Mouse (Mus musculus) macrophage (primary cell): ENCODE measurements around the gene Bcl9l. TPM values are rescaled to one million over a fixed set of nuclear protein-coding genes. Genes with fewer than 3 reads are reported as not detected.
A peak's percentile ranks its signal among the peaks of the same experiment; 100 is the strongest.

ENCODE experiments used
- H3K27ac ChIP-seq: fragments of 350-480 bp; formaldehyde crosslinking; 2 replicates; pipeline ENCODE4 v1.9.0; 2021
- H3K36me3 ChIP-seq: fragments of 350-480 bp; formaldehyde crosslinking; 2 replicates; pipeline ENCODE4 v1.9.0; 2021; ENCODE audit errors: inconsistent target
- H3K4me3 ChIP-seq: fragments of 350-480 bp; formaldehyde crosslinking; 2 replicates; pipeline ENCODE4 v1.9.0; 2021; ENCODE audit errors: inconsistent target
- H3K79me2 ChIP-seq: fragments of 350-480 bp; formaldehyde crosslinking; 2 replicates; pipeline ENCODE4 v1.9.0; 2021; ENCODE audit errors: inconsistent target
- WGBS: methylation state at CpG from one replicate; pipeline ENCODE4 v1.1.7; 2026; ENCODE audit warnings: inconsistent platforms; ENCODE audit not compliant: missing documents; 5-methylcytosine and 5-hydroxymethylcytosine counted together
- polyA plus RNA-seq: library from polyadenylated mRNA; stranded (reverse); fragments of 250-400 nt; gene quantifications from 3 replicates; pipeline ENCODE4 v1.2.4, GENCODE M21; 2018; ENCODE audit warnings: inconsistent platforms

The Bcl9l gene
- polyA plus RNA-seq, 1 experiment from 2014 or later, result 5.3 TPM

DNA sequence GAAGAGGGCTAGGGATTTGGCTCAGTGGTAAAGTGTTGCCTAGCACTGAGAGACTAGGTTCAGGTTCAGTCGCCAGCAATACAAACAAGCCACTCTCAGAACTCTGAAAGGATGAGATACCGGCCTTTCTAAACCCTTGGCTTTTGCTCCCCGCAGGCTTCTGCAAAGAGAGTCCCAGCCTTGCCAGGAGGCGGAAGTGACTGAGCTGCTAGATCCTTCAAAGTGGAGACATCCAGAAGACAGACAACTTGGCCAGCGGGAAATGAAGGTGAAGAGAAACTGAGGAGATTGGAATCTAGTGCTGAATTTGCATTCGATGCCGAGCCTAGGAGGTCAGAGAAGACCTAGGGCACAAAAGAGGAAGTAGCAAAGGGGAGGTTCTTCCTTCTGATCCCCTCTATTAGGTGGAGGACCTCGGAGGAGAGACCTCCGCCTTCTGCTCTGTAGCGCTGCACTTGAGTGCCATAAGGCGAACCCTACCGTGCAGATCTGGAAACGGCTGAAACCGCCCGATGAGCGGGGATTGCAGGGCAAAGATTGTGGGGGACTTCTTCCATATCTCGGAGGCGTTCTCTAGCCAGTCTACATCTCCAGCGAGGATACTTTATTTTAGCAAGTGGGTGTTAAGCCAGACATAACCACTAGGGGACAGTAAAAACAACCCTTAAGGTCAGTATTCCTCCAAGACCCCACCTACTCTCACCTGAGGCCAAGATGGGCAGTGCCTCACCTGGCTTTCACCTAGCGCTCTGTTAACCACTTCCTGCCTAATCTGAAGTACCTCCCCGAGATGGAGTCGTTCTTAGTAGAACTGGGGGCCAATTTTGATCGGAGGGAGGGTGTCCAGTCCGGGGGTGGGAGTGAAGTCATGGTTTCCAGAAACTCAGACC lies 5.0 kb upstream of the Bcl9l start:
- no peaks in the 10 kb centered on the region for H3K79me2 ChIP-seq
- no peaks in the 10 kb centered on the region for H3K36me3 ChIP-seq
- 8% methylated on average over 24 of the region's 24 CpGs for WGBS
- 0 out of 2 replicates have a peak overlapping the region, but pooled peaks have one; percentile 10 for H3K27ac ChIP-seq
- peak overlapping the region; percentile 45 for H3K4me3 ChIP-seq

GRCm38 (mm10) chr9:44478229-44478921 lies 4.2 kb upstream of the Bcl9l start:
- WGBS, result 2% methylated on average over 22 of the region's 27 CpGs
- H3K27ac ChIP-seq, result 0 out of 2 replicates have a peak overlapping the region, but pooled peaks have one; percentile 10
- no peaks in the 10 kb centered on the region for H3K79me2 ChIP-seq
- peak overlapping the region; percentile 45 for H3K4me3 ChIP-seq
- no peaks in the 10 kb centered on the region for H3K36me3 ChIP-seq

DNA sequence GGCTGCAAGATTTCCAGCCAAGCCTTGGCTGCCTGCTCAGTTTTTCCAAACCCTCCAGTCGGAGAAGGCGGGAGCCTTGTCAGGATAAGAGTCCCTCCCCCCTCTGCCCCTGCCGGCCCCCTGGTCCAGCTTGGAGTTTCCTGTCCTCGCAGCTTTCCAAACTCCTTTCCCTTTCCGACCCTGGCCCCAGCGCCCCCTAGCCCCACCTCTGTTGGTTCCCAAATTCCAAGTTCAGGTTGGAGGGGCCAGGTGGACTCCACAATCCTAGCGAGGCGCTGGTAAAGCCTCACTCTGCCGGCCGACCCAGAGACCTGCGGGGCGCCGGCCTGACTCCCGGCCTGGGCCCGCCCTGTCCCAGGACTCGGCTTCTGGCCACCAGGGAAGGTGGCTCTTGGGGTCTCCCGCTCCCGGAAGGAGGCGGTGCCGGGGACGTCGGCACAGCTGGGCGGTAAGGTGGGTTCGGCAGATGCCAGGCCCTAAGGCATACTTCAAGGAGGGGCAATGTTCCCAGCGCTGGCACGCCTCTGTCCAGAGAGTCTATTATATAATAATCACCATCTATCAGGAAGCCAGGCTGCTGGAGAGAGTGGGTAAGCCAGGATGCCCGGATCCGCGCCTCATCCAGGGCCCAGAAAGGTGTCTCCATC lies 3.5 kb upstream of the Bcl9l start:
- 3% methylated on average over 29 of the region's 29 CpGs for WGBS

GRCm38 (mm10) chr9:44479628-44480428 lies 2.8 kb upstream of the Bcl9l start:
- Histone ChIP-seq H3K4me3 (peak overlapping the region; percentile 45), H3K36me3 (no peaks in the 10 kb centered on the region), H3K27ac (no peak overlapping the region), H3K79me2 (no peaks in the 10 kb centered on the region; the same call in 1 of the 2 replicates)
- 2% methylated on average over 25 of the region's 26 CpGs for WGBS

More for the DNA sequence above, 3.5 kb upstream of the Bcl9l start:
- Histone ChIP-seq H3K4me3 (peak overlapping the region; percentile 45), H3K36me3 (no peaks in the 10 kb centered on the region), H3K27ac (no peak overlapping the region), H3K79me2 (no peaks in the 10 kb centered on the region)

- 17% methylated on average over 3 of the region's 3 CpGs for WGBS
- Histone ChIP-seq H3K36me3 (no peaks in the 10 kb centered on the region), H3K27ac (no peak overlapping the region), H3K79me2 (peaks cover 6% of the 10 kb centered on the region; the same call in 1 of the 2 replicates), H3K4me3 (peak overlapping the region; percentile 60; the same call in 1 of the 2 replicates)
These were observed 513 bp upstream of the Bcl9l start for GRCm38 (mm10) chr9:44482112-44482511.

DNA sequence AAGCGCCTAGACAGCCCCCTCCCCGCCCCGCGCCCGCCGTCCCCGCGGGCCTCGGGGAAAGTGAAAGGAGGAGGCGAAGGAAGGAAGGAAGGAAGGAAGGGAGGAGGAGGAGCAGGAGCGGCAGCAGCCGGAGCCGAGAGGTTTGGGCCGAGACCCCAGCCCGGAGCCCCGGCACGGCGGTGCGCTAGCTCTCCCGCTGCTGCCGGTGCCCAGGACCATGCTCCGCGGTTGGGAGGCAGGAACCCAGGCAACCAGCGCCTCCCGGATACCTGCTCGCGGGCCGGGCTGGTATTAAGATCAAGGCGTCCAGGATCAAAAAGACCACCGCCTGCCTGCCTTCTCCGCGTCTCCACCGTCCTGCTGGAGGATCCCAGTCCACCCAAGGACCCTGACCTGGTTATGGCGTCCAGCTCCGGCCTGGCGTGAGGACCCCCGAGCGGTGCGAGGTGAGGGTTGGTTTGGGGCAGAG lies 450 bp downstream of the Bcl9l start:
- H3K79me2 ChIP-seq, result peaks cover 6% of the 10 kb centered on the region; the same call in 1 of the 2 replicates
- under 1% methylated on average over 36 of the region's 39 CpGs for WGBS
- no peaks in the 10 kb centered on the region for H3K36me3 ChIP-seq
- peak overlapping the region; percentile 17; the same call in 1 of the 2 replicates for H3K27ac ChIP-seq
- H3K4me3 ChIP-seq, result peak overlapping the region; percentile 60

DNA sequence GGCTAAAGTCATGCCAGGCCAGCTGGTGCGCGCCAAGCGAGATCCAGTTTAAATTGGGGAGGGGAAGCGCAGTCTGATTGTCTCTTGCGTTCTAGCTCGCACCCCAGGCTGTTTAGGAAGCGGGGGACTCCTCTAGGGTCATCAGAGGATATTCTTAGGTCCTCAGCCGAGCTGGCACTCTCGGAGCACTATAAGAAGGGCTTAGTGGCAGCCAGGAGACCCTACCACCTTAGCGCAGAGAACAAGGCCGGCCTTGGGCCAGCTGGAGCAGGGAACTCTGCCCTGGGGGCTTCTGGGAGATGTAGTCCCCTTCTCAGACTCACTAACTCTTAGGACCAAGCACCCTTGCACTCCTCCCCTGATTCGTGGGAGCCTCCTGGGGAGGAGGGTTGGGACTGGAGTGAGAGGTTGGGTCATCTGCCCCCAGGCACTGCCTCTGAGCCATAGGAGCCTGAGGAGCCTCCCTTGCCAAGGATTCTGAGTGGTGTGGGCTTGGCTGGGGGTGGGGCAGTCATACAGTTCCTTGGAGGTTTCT lies 952 bp downstream of the Bcl9l start:
- H3K27ac ChIP-seq, result peak overlapping the region; percentile 17; the same call in 1 of the 2 replicates
- under 1% methylated on average over 12 of the region's 12 CpGs for WGBS

DNA sequence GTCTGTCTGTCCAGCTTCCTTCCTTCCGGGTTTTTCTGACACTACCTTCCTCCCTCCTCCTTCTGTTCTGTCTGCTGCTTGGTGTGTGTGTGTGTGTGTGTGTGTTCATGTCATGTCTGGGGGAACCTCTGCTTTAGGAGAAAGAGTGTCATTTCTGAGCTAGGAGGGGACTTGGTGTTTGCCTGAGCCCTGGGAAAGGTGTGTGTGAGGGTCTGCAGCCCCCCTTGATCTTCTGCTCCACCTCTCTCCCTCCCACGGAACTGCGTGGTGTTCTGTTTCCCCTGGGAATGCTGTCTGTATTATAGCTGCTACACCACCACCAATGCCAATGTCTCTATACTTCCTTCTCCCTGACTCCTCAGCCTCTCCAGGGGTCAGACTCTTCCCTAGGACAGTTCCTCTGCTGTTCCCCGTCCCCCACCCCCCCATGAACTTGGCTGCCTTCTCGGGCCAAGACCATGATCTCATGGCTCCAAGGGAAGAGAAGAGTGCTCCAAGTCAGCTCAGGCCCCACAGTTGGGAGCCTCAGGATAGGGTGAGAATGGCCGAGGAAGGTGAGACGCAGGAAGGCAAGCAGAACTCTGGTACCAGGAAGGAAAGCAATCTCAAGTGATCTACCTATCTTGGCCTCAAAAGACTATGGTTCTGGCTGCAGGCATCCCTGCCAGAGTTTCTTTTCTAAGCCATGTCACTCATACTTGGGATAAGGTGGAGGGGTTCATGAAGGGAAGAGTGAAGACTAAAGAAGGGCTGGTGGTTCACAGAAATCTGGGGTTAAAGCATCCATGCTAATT lies 1.9 kb downstream of the Bcl9l start:
- Histone ChIP-seq H3K79me2 (peaks cover 6% of the 10 kb centered on the region; the same call in 1 of the 2 replicates), H3K4me3 (peak overlapping the region; percentile 60; the same call in 1 of the 2 replicates), H3K36me3 (no peaks in the 10 kb centered on the region), H3K27ac (no peak overlapping the region)
- 47% methylated on average over 7 of the region's 7 CpGs for WGBS

More for the DNA sequence above, 952 bp downstream of the Bcl9l start:
- Histone ChIP-seq H3K79me2 (peaks cover 6% of the 10 kb centered on the region; the same call in 1 of the 2 replicates), H3K4me3 (peak overlapping the region; percentile 60), H3K36me3 (no peaks in the 10 kb centered on the region)

- H3K79me2 ChIP-seq, result peaks cover 6% of the 10 kb centered on the region; the same call in 1 of the 2 replicates
- no peaks in the 10 kb centered on the region for H3K36me3 ChIP-seq
- no peak overlapping the region for H3K27ac ChIP-seq
- WGBS, result 88% methylated on average over 6 of the region's 6 CpGs
- H3K4me3 ChIP-seq, result no peak overlapping the region
These were observed 2.5 kb downstream of the Bcl9l start for GRCm38 (mm10) chr9:44485105-44485515.

DNA sequence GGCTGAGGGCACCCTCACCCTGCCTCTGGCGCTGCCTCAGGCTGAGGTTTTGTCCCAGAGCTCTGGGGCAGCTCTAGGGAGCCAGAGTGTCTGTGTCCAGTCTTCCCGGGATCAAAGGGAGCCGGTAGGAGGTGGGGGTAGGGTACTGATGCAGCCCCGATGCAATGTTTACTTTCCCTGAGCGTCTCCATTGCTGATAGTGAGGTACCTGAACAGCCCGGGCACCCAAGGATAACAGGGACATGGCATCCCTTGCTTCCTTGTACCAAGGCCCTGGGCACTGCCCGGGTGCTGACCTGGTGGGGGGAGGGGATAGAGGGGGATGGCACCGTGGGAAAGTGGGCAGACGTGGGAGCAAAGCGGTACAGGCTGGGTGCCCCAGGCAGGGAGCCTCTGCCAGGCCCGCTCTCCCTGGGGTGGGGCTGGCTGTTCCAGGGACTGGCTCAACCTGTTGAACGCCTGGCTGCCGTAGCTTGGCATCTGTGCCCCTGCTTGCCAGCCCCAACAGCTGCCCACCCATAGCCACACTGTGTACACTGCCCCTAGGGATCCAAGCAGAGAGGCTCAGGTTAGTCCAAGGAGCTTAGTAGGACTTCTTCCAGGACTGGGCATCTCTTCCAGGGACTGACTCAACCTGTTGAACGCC lies 3.0 kb downstream of the Bcl9l start:
- Histone ChIP-seq H3K79me2 (peaks cover 6% of the 10 kb centered on the region; the same call in 1 of the 2 replicates), H3K27ac (no peak overlapping the region), H3K36me3 (no peaks in the 10 kb centered on the region), H3K4me3 (no peak overlapping the region)
- whole genome bisulfite sequencing, result 83% methylated on average over 12 of the region's 14 CpGs

GRCm38 (mm10) chr9:44486335-44486734 lies 3.7 kb downstream of the Bcl9l start:
- peaks cover 6% of the 10 kb centered on the region; the same call in 1 of the 2 replicates for H3K79me2 ChIP-seq
- no peaks in the 10 kb centered on the region for H3K36me3 ChIP-seq
- H3K4me3 ChIP-seq, result no peak overlapping the region
- H3K27ac ChIP-seq, result no peak overlapping the region
- WGBS, result 72% methylated on average over 2 of the region's 3 CpGs

DNA sequence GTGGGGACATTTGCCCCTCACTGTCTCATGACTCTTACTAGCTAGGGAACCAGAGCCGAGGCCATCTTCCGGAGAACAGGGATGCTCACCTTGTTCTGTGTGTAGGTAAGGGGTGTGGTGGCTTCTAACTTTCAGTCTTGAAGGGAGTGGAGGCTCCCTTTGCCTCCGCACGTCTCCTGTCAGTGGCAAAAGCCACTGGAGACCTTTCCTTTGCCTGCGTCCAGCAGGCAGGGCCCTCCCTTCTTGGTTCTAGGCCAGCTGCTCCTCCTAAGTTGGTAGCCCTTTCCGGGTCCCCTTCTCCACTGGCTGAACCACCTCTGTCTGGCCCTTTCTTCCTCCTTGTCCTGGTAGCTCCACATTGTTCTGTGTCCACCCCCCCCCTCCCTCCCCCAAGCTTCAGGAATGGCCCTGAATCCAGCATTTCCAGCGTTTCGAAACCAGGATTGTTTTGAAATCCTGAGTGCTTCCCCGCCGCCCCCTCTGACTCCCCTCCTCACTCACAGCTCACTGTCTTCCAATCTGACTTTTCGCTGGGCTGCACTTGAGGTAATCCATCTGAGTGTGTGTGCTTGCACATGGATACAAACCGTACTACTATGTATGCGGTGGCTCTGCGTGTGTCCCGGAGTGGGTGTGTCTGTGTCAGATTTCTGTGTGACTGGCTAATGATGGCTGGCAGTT lies 4.3 kb downstream of the Bcl9l start:
- no peak overlapping the region for H3K27ac ChIP-seq

More for the DNA sequence above, 4.3 kb downstream of the Bcl9l start:
- Histone ChIP-seq H3K4me3 (no peak overlapping the region), H3K79me2 (peaks cover 6% of the 10 kb centered on the region; the same call in 1 of the 2 replicates), H3K36me3 (no peaks in the 10 kb centered on the region)
- 71% methylated on average over 15 of the region's 15 CpGs for WGBS
